Mouse (Mus musculus) heart, embryonic 13.5 days (tissue): ENCODE data around the gene Ddx39. TPM values are rescaled to one million over a fixed set of nuclear protein-coding genes. Genes with fewer than 3 reads are reported as not detected.

Experiments
- ATAC-seq: fragments of 200-750 bp; cut with Nextera tagmentation; 2 replicates; pipeline ENCODE4 v1.8.0; 2017; ENCODE audit warnings: moderate TSS enrichment; ENCODE audit not compliant: insufficient number of reproducible peaks, low FRiP score, low TSS enrichment; ENCODE audit errors: extremely low read depth
- H3K27ac ChIP-seq: fragments of 300-500 bp; sonication (generic); replicated peaks from 2 replicates; pipeline ENCODE4 v1.5.1; 2015; ENCODE audit warnings: moderate library complexity, mild to moderate bottlenecking, inconsistent platforms
- H3K27me3 ChIP-seq: fragments of 300-500 bp; sonication (generic); replicated peaks from 2 replicates; pipeline ENCODE4 v1.6.1; 2015; ENCODE audit warnings: mild to moderate bottlenecking, inconsistent platforms
- H3K36me3 ChIP-seq: fragments of 300-500 bp; sonication (generic); 2 replicates; pipeline ENCODE4 v1.6.1; 2015; ENCODE audit warnings: mild to moderate bottlenecking, inconsistent platforms
- H3K4me1 ChIP-seq: fragments of 300-500 bp; sonication (generic); 2 replicates; pipeline ENCODE4 v1.6.1; 2015; ENCODE audit warnings: inconsistent platforms
- H3K4me2 ChIP-seq: fragments of 300-500 bp; sonication (generic); 2 replicates; pipeline ENCODE4 v1.6.1; 2015; ENCODE audit warnings: inconsistent platforms, mild to moderate bottlenecking, moderate library complexity
- H3K4me3 ChIP-seq: fragments of 300-500 bp; sonication (generic); 2 replicates; pipeline ENCODE4 v1.5.1; 2015; ENCODE audit warnings: moderate library complexity, mild to moderate bottlenecking, inconsistent platforms
- H3K9ac ChIP-seq: fragments of 300-500 bp; sonication (generic); 2 replicates; pipeline ENCODE4 v1.6.1; 2015; ENCODE audit warnings: inconsistent platforms, mild to moderate bottlenecking, moderate library complexity
- H3K9me3 ChIP-seq: fragments of 300-500 bp; sonication (generic); 2 replicates; pipeline ENCODE4 v1.6.1; 2016; ENCODE audit warnings: inconsistent platforms
- WGBS: fragments of 180-500 bp; shearing (Covaris S2); methylation state at CpG from one replicate; pipeline ENCODE4 v1.1.7; 2015; ENCODE audit warnings: mixed read lengths; 5-methylcytosine and 5-hydroxymethylcytosine counted together
- polyA plus RNA-seq: library from polyadenylated mRNA; unstranded; fragments of >200 nt; fragmentation: Nextera tagmentation; extraction: Ambion mirVana; gene quantifications from 2 replicates; pipeline ENCODE4 v1.2.1, GENCODE M21; 2015

Gene Ddx39
- polyA plus RNA-seq, 1 experiment from 2014 or later, result 133 TPM

DNA sequence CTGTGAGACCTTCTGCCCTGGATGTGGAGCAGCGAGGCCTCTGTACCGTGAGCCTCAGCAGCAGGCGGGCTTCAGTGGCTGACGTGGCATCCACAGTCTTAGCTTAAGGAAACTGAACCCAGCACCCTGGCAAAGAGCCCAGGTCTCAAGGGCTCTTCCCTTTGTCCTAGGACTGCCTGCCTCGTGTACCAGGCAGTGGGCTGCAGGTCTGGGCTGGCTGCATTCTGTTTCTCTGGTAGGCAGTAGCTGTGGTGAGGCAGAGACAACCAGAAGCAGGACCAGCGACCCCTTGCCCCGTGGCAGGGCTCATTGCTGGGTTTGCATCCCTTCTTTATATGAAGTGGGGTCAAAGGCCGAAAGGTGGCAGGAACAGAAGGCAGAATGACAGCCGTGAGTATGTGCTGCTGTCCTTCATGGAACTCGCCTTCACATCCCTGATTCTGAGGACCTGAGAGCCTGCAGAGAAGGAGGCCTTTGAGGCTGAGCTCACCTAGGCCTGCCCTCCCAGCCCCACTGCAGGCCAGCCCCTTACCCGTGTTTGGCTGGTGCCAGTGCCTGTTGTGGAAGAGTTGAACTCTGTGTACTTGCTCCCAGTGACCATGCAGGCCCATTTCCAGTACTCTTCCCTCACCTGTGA is 8.6 kb downstream of the Ddx39 start:
- ATAC-seq, result no peak
- no peak overlapping the region for H3K4me2 ChIP-seq
- H3K4me1 ChIP-seq, result 0 out of 2 replicates have a peak, but pooled peaks cover 4% of the 10 kb centered on the region
- 80% methylated on average over 11 of the region's 11 CpGs for WGBS
- no peaks in the 10 kb centered on the region for H3K27me3 ChIP-seq
- H3K36me3 ChIP-seq, result peaks cover 95% of the 10 kb centered on the region
- no peak overlapping the region for H3K4me3 ChIP-seq
- H3K9me3 ChIP-seq, result no peaks in the 10 kb centered on the region
- no peak overlapping the region for H3K27ac ChIP-seq
- H3K9ac ChIP-seq, result no peak overlapping the region

DNA sequence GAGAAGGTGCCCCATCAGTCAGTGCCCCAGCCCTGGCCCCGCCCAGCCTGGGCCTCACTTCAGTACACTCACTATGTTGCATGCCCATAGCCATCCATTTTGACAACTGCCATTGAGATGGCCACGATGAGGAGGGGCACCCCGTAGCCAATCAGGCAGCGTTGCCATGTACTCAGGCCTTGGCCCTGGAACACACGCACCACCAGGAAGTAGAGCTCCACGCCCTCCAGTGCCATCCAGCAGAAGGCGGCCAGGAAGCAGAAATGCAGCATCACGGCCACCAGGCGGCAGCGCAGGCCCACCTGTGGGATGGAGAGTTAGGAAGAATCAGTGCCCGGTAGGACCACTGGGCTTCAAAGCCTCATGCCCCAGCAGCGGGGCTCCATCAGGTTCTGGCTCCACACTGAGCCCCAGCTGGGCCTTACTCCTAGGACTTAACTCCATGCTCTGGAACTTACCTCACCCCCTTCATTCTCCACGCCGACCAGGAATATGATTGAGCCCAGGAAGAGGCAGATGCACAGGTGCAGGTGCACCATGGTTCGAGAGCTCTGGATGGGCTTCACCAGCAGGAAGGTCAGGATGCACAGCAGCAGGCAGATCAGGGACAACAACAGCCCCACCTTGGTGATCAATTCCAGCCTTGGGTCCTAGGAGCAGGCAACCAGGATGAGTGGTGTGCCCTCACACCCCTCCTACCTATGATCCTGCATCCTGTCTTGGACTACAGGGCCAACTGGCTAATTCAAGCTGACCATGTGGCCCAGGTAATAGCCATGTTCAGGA is 9.9 kb downstream of the Ddx39 start:
- Histone ChIP-seq H3K4me2 (no peak overlapping the region), H3K27me3 (no peaks in the 10 kb centered on the region), H3K9me3 (no peaks in the 10 kb centered on the region), H3K27ac (no peak overlapping the region), H3K4me1 (0 out of 2 replicates have a peak, but pooled peaks cover 4% of the 10 kb centered on the region), H3K4me3 (no peak overlapping the region), H3K9ac (no peak overlapping the region), H3K36me3 (peaks cover 94% of the 10 kb centered on the region)
- ATAC-seq, result 0 out of 2 replicates have a peak, but pooled peaks have one; percentile 7
- WGBS, result 50% methylated on average over 15 of the region's 15 CpGs

DNA sequence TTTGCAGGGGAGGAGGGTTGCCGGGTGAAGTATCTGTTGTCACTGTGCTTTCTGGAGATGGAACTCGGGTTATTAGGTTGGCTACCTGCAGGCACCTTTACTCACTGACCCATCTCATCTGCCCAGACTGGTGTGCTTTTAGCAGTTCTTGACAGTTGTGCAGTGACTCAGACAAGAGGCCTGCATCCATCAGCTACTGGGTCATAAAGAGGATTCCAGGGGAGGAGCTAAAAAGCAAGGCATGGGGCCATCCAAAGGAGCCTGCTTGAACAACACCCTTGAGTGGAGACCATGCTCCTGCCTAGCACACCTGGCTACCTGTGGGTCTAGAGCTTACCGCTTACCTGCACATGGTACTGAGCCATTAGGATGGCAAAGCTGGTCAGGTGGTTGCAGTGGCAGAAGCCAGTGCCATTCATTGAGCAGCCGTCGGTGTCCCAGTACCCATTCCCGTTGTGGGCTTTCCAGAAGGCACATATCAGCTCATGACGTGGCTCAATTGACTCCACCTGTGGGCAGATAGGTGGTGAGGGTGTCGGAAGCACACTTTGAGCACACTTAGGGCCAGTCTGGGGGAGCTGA is 10.6 kb downstream of the Ddx39 start:
- Histone ChIP-seq H3K4me3 (no peak overlapping the region), H3K36me3 (peaks cover 89% of the 10 kb centered on the region), H3K4me2 (no peak overlapping the region), H3K9ac (no peak overlapping the region), H3K27ac (no peak overlapping the region), H3K4me1 (0 out of 2 replicates have a peak, but pooled peaks cover 4% of the 10 kb centered on the region), H3K27me3 (no peaks in the 10 kb centered on the region), H3K9me3 (no peaks in the 10 kb centered on the region)
- WGBS, result 89% methylated on average over 8 of the region's 8 CpGs
- ATAC-seq, result no peak

GRCm38 (mm10) chr8:83729009-83729807 is 14.2 kb downstream of the Ddx39 start:
- peaks cover 7% of the 10 kb centered on the region; the same call in 1 of the 2 replicates for H3K4me1 ChIP-seq
- H3K27ac ChIP-seq, result no peak overlapping the region
- peaks cover 83% of the 10 kb centered on the region for H3K36me3 ChIP-seq
- 65% methylated on average over 11 of the region's 11 CpGs for WGBS
- ATAC-seq, result peak; percentile 27; the same call in 1 of the 2 replicates
- H3K27me3 ChIP-seq, result no peaks in the 10 kb centered on the region
- no peaks in the 10 kb centered on the region for H3K9me3 ChIP-seq
- no peak overlapping the region for H3K9ac ChIP-seq
- H3K4me2 ChIP-seq, result no peak overlapping the region
- no peak overlapping the region for H3K4me3 ChIP-seq

DNA sequence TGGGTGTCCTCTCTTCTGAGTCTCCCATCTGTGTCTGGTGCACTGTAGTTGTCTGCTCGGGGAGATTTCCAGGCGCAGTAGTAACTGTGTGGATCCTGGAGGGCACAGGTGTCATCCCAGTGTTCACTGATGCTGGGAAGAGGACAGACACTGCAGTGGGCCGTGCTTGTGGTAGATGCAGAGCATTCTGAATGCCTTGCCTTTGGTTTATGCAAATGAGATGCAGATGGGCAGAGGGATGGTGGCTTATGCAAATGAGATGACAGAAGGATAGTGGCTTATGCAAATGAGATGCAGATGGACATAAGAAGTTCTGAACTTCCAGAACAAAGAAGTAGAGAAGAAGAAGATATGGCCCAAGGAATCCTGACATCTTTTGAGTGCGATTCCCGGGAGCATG is 16.9 kb downstream of the Ddx39 start:
- no peaks in the 10 kb centered on the region for H3K9me3 ChIP-seq
- H3K4me2 ChIP-seq, result no peak overlapping the region
- no peak for ATAC-seq
- no peak overlapping the region for H3K27ac ChIP-seq
- 70% methylated on average over 5 of the region's 5 CpGs for WGBS
- H3K36me3 ChIP-seq, result peaks cover 58% of the 10 kb centered on the region
- H3K27me3 ChIP-seq, result no peaks in the 10 kb centered on the region
- peaks cover 10% of the 10 kb centered on the region; the same call in 1 of the 2 replicates for H3K4me1 ChIP-seq
- H3K4me3 ChIP-seq, result no peak overlapping the region
- H3K9ac ChIP-seq, result no peak overlapping the region

GRCm38 (mm10) chr8:83732919-83733318 is 17.9 kb downstream of the Ddx39 start:
- Histone ChIP-seq H3K9me3 (no peaks in the 10 kb centered on the region), H3K4me1 (peaks cover 19% of the 10 kb centered on the region), H3K4me2 (no peak overlapping the region), H3K9ac (no peak overlapping the region), H3K27ac (no peak overlapping the region), H3K27me3 (no peaks in the 10 kb centered on the region), H3K4me3 (no peak overlapping the region), H3K36me3 (peaks cover 51% of the 10 kb centered on the region)
- no peak for ATAC-seq
- 71% methylated on average over 6 of the region's 6 CpGs for WGBS

DNA sequence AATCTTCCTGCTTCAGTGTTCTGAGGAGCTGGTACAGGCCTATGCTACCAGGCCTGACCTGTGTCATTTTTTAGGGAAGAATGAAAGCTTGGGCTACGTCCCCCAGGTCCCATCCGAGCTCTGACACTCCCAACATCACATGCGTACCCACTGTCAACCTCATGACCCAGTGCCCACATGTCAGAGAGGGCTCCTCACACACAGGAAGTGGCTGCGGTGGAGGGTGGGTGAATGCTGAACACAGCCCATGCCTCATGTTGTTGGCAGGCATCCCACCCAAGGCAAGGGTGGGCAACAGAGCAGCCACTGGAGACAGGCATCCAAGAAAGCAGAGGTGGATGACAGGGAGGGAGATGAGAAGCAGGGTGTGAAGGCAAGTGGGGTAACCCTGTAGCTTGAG is 21.7 kb downstream of the Ddx39 start:
- no peak overlapping the region for H3K4me3 ChIP-seq
- no peak overlapping the region for H3K9ac ChIP-seq
- H3K27ac ChIP-seq, result no peak overlapping the region
- WGBS, result 87% methylated on average over 4 of the region's 4 CpGs
- H3K27me3 ChIP-seq, result no peaks in the 10 kb centered on the region
- H3K9me3 ChIP-seq, result no peaks in the 10 kb centered on the region
- ATAC-seq, result no peak
- peaks cover 49% of the 10 kb centered on the region for H3K4me1 ChIP-seq
- H3K36me3 ChIP-seq, result peaks cover 25% of the 10 kb centered on the region
- no peak overlapping the region for H3K4me2 ChIP-seq

DNA sequence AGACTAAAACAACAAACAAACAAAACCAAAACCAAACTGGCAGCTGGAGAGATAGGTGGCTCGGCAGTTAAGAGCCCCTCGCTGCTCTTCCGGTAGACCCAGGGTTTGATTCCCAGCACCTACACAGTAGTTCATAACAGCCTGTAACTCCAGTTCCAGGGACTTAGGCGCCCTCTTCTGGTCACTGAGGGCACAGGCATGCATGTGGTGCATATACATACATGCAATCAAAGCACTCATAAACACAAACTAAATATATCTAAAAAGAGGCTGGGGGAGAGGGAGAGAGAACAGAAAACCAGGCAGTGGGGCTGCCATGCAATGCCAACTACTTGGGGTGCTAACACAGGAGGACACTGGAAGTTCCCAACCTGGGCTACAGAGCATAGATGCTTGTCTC is 22.4 kb downstream of the Ddx39 start:
- Histone ChIP-seq H3K4me1 (peaks cover 49% of the 10 kb centered on the region), H3K27me3 (no peaks in the 10 kb centered on the region), H3K4me3 (0 out of 2 replicates have a peak overlapping the region, but pooled peaks have one; percentile 2), H3K9ac (0 out of 2 replicates have a peak overlapping the region, but pooled peaks have one; percentile 58), H3K36me3 (peaks cover 18% of the 10 kb centered on the region), H3K9me3 (no peaks in the 10 kb centered on the region), H3K27ac (peak overlapping the region; percentile 79), H3K4me2 (peak overlapping the region; percentile 95)
- 72% methylated on average over 4 of the region's 4 CpGs for WGBS
- no peak for ATAC-seq

- Histone ChIP-seq H3K4me3 (peak overlapping the region; percentile 76; the same call in 1 of the 2 replicates), H3K4me1 (peaks cover 49% of the 10 kb centered on the region), H3K27me3 (no peaks in the 10 kb centered on the region), H3K9ac (peak overlapping the region; percentile 58), H3K36me3 (peaks cover 12% of the 10 kb centered on the region; the same call in 1 of the 2 replicates), H3K27ac (peak overlapping the region; percentile 79), H3K9me3 (no peaks in the 10 kb centered on the region), H3K4me2 (peak overlapping the region; percentile 95)
- no peak for ATAC-seq
- 70% methylated on average over 4 of the region's 4 CpGs for WGBS
Observed at GRCm38 (mm10) chr8:83737852-83738562, 23.0 kb downstream of the Ddx39 start.

DNA sequence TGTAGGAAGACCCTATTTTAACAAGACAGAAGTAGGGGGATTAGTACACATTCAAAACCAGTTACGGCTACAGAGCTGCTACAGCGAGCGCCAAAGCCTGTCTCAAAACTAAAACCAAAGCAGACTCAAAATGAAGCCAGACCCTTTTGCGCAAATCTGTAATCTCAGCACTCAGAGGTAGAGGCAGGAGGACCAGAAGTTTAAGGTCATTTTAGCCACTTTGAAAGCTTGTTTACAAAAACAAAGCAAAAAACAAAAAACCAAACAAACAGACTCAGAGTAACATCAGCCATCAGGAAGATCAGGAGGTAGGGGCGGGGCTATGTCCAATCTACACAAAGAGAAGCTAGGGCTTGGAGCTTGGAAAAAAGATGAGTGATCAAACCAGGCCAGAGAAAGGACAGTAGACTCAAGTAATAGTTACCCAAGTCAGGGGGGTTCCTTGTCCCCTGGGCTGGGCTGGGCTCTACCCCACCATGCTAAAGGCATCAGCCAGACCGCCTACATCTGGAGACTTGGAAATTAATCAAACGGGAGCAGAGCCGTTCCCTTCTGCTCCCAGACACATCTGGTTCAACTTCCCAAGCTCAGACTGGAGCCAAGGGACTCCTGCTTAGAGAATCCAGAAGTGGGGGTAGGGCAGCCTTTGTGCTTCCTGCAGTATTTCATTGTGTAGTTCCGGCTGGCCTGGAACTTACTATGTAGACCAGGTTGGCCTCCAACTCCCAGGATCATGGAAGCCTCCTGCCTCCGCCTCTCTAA is 24.2 kb downstream of the Ddx39 start:
- Histone ChIP-seq H3K4me1 (peaks cover 42% of the 10 kb centered on the region), H3K27ac (peak overlapping the region; percentile 79), H3K27me3 (no peaks in the 10 kb centered on the region), H3K36me3 (peaks cover 3% of the 10 kb centered on the region; the same call in 1 of the 2 replicates), H3K4me2 (peak overlapping the region; percentile 95), H3K4me3 (peak overlapping the region; percentile 76), H3K9ac (peak overlapping the region; percentile 58; the same call in 1 of the 2 replicates), H3K9me3 (no peaks in the 10 kb centered on the region)
- WGBS, result 69% methylated on average over 10 of the region's 10 CpGs
- no peak for ATAC-seq
